Mouse (Mus musculus) embryo, embryonic 11.5 days (tissue): Measurements from ENCODE around the gene Ccno.
"Not testable (repeated sequence)": the region's sequence is repeated elsewhere in the genome, so short reads cannot be mapped to it uniquely, and the experiment has no call there.

Experiments
- DNase-seq: peaks from one replicate; pipeline ENCODE4 v3.0.0-alpha.2; 2012; ENCODE audit warnings: low read depth, low spot score

Gene Ccno

DNA sequence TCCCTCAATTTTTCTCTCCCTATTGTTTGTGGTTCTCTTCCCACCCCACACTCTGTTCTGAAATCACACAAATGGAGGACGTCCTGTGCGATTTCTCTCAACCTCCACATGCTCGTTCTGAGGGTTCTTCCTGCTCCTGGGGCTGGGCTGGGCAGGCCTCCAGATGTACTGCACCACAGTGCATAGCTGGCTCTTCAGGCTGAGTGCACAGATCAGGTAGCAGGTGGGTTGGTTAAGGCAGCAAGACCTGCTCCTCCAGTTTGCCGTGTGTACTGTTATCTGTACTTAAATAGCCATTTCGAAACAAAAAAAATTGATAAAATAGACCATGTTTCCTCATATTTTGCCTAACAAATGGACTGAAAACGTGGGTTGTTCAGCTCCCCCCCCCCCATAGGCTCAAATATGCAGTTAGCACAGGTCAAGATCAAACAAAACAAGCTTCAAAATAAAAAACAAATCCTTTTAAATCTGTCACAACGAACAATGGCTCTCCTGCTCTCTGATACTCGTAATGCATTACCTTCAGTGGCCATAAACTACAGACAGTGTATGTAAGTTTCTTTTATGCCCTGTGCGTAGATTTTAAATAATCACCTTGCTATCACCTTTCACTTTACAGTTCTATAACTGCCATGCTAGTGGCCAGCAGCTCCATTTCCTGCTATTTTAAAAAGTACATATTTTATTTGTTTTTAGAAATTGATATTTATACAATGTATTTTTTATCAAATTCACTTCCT lies 13.1 kb downstream of the Ccno start:
- DNase-seq: no peak

DNA sequence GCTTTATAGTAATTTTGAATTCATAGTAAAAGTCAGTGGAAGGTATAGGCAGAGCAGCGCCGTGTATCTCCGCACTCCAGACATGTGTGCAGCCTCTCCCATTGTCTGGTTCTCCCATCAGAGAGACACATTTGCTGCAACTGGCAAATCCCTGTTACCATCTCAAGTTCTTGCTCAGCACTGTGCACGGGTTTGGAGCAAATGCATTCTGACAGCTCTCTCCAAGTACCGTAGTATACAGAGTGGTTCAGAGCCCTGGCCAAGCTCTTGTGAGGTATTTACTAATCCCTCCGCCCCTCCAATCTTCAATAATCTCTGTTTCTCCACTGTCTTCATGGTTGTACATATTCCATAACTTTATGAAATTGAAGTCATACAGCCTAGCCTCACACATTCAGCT lies 25.1 kb downstream of the Ccno start:
- no peak for DNase-seq

DNA sequence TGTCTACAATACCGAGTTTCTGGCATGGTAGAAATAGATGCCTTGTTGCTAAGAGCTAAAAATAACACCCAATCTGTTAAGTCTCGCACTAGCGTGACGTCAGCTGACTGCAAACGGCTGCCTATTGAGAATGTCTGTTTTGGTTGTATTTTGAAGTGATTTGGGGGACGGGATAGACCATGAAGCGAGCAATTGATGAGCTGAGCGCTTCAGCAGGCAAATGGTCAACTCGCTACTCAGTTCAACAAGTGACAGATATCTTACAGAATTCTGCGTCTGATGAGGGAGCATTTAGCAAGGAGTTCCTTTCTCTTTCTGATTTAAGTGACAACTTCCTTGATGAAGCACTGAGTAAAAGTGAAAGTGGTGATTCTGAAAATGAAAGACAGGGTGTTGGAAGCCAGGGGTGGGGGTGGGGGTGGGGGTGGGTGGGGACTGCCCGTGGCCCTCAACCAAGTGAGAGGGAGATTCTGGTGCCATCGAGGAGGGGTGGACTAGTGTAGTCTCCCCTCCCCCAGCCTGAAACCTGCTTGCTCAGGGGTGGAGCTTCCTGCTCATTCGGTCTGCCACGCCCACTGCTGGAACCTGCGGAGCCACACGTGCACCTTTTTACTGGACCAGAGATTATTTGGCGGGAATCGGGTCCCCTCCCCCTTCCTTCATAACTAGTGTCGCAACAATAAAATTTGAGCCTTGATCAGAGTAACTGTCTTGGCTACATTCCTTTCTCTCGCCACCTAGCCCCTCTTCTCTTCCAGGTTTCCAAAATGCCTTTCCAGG lies 25.8 kb downstream of the Ccno start:
- DNase-seq: not testable (repeated sequence)

DNA sequence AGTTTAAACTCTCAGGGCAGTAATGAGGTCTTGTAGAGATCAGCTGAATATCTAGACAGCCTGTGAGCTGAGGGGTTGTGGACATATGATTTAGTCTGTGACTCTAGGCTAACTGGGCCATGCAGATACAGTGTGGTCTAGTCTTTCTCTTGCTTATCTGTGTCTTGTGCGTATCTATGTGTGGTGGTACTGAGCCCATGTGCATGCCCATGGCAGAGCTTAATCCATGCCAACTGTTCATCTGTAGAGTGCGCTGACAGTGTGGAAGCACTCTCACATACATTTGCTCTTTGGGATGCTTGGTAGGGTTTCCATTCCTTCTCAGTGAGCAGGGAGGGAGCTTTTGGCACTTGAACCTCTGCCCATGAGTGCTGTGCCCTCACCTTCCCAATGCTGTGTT lies 33.9 kb downstream of the Ccno start:
- no peak for DNase-seq

DNA sequence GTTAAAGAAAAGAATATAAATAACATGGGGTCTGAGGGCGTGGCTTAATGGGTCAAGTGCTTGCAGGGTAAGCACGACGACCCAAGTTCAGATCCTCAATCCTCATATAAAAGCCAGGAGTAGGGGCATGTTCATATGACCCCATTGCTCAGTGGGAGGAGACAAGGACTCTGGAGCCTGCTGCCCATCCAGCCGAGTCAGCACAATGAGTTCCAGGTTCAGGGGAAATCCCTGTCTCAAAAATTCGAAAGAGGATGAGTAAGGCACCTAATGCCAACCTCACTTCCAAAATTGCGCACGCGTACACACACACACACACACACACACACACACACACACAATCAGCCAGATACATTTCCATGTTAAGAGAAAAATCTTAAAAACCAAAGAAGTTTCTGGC lies 34.9 kb downstream of the Ccno start:
- no peak for DNase-seq

DNA sequence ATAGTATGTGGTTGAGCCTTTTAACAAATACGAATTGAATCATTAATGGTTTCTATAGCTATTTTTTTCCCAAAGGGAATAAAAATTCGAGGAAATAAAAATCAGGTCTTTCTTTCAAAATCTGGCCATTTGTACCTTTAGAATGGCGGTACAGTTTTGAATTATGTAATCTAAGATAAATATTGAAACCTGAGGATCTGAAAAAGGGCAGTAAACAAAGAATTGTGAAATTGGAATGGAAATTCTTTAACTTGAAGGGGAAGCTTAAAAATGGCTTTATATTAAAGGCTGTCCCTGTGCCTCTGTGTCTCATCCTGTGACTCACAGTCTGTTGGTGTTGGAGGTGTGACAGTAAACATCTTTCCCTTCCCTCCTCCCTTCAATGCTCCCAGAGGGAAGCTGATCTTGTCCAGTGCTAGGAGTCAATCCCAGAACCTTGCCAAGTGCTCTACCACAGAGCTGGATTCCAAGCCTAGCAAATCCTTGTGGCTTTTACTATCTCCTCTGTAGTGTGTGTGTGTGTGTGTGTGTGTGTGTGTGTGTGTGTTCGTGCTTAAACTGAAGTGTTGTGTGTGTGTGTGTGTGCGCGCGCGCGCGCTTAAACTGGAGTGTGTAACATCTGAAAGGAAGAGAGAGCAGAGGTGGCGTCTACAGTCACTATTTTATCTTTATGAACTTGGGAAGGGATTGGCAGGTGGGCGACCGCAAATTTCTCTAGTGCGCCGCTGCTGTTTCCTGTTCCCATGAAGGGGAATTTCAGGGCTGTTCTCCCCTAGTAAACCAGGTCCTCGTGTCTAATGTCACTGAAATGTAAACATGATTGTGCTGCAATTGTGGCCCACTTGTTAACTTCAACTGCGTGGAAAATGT lies 35.9 kb downstream of the Ccno start:
- no peak for DNase-seq

DNA sequence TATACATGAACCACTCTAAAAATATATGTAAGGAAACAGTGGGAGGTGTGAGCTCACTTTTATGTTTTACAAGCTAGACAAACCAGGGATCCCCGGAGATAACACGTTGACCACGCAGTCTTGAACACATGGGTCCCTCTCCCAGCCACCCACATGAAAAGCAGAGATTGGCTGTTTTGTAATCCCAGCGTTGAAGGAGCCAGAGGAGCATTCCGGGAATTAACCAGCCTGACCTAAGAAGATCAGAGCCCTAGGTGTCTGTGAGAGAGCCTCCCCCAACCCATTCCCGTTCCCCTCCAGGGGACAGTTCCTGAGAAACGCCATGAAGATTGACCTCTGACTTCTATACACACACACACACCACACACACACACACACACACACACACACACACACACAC lies 43.7 kb downstream of the Ccno start:
- DNase-seq: no peak

DNA sequence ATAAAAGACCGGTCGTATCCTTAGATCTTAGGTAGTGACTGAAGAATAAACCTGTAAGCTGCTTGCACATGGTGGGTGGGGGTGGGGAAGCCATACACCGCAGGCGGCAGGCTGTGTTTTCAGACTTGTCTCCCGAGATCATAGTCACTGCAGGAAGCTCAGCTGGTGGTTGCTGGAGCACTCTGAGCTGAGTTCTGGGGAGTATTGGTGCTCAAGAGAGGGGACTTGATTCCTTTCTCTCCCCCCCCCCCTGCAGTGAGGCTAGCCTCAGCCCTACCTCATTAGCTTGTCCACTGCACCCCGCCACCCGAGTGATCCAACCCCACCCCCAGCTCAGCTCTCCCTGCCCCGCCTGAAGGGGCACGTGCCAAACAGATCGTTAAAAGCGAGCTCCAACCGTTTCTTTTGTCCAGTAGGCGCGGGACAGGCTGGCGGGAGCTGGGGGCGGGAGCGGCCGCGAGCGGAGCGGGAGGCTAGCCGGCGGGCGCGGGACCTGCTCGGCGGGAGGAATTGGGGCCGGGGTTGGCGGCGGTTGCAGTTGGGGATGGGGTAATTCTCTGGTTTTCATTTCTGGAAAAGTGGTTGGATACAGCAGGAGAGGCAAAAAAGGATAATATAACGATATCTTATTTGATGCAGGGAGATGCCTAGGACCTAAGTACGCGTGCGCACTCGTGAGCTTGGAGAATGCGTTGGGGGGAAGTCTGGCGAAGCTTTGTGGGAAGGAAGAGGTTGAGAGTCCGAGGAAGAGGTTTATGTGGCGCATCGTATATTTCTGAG lies 44.4 kb downstream of the Ccno start:
- DNase-seq: no peak

DNA sequence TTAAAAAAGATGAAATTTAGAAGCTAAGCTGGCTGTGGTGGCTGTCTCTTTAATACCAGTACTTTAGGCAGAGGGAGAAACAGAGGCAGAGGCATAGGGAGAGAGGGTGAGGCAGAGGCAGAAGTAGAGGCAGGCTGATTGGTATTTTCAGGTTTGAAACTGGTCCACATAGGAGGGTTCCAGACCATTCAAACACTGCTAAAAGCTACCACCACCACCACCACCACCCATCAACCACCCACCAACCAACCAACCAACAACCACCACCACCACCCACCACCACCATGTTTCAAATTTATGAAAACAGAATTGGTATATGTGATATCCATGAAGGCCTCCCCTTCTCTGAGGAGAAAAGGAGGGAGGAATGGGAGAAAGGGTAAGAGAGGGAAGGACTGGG lies 45.2 kb downstream of the Ccno start:
- DNase-seq: no peak

DNA sequence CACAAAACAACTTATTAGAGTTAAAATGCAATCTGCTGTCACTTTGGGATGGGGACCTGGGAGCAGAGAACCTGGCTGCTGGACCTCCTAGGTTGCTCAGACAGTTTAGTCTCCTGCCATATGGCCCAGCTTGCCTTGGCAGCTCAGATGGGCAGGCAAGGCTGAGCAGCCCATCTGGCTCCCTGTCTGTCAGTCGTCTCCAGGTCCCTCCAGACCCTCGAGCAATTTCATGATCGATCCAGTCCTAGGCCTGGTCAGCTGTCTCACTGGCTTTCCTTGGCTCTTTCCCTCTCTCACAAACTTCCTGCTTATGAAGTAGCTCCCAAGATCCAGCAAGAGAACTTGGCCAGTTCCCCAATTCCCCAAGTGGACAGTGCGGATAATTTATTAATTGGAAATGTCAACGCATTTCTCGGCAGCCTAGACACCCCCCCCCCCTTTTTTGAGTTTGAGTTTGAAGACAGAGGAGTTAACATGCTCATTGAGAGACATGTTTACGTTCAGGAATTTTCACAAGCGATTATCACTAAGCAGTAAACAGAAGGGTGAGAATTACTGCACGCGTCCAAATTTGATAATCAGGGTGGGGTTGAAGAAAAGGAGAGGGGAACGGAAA lies 46.8 kb downstream of the Ccno start:
- no peak for DNase-seq

DNA sequence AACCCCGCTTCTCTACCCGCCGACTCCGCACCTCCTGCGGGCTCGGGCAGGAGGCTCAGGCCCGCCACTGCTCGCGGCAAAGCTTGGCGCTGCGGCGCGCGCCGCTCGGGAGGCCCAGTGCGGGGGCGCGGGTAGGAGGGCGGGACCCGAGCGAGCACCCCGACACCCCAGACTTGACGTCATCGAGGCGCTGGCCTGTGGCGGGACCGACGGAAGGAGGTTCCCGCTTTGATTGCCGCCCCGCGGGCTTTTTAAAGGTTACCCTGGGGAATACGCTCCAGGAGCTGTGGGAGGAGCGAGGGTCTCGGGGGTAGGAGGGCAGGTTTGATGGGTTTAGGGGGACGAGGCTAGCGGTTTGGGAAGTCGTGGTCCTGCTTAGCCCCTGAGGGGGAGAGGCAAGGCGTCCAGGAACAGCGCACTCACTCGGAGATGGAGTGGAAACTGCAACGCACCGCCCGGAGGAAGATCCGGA lies 47.4 kb downstream of the Ccno start, which contains the start of gene Cdc20b:
TSS of gene Cdc20b (plus strand) at position 162 of the 472 bp plus-strand sequence.
- DNase-seq: no peak

DNA sequence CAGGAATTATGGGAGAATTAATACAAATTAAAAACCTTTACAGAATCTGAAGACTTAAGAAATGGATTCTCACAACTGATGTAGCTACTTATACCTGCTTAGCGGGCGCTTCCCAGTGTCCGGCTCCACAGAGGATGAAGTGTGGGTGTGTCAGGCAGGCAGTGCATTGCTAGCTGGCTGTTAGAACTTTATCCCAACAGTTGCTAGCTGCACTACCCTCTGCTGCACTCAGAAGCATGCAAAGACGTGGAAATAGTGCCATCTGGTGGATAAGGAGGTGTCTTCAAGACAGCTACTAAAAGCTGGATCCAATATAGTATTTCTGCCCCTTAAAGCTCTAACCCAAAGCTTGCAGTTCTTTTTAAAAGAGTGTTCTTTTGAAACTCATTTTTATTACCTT lies 48.2 kb downstream of the Ccno start:
- DNase-seq: peak; percentile 88
